Mouse (Mus musculus): ENCODE results near the gene Stk36.

Gene Stk36

DNA sequence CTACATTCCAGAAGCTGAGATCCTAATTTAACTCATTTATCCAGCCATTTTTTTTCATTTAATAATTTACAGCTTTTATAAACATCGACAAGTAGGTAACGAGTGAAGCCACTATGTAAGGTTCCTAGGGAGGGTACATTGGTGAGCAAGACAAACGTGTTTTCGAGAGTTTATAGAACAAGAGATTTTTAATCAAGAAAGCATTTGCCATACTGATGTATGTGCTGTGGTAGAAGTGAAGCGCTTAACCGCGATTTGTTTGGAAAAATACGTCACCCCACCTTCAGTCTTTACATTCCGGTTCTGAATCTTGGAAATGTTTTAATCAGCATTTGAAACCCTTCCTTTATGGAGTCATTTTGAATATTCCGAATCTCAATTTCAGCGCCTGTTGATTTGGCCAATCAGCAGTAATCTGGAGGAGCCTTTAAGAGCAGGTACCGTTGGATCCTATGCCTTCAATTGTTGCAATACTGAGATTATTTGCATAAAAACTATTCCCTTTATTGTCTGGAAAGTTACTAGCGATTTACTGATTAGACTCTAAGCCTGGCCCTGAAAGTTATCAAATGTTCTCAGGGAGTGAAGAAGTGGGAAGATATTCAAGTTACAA lies 61.1 kb downstream of the Stk36 start:
- in situ Hi-C loops (cut with MboI; ENCODE audit: low pct_unique_long_range_greater_than_20kb in 1 of 2, low sequenced_read_pairs in 2 of 2, unreplicated experiment in 1 of 2), result no loop called here

DNA sequence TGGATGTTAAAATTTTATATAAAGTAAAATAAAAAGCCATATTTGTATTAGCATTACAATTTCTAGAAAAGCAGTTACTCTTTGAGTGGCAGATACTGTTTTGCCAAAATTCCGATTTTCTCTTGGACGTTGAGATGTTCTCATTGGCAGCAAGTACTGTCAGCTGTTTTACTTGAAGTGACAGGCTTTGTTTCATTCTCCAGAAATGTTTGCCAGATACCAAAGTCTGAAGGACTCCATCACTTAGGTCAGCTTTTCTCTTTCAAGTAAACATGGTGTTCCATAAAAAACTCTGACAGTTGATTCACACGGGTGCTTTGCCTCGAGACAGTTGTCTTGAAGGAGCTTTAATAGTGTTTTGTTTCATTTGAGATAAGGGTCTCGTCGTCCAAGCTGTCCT lies 63.9 kb downstream of the Stk36 start:
- in situ Hi-C loops (cut with MboI; ENCODE audit: low pct_unique_long_range_greater_than_20kb in 1 of 2, low sequenced_read_pairs in 2 of 2, unreplicated experiment in 1 of 2), result no loop called here

DNA sequence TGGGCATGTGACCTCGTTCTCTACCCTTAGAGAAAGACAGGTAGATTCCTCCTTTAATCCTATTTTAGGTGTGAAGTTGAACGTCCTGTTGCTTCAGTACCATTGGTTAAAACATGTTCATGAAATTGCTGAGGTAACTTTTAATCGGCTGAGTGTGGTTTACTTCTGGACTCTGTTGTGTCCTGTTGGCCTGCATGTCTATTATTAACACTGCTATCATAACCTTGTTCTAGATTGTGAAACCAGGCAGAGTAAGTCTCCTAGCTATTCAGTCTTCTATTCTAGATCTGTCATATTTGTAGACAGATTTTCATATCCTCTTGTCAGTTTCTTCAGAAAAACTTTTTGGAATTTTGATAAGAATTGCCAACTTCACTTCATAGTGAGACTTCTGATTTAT lies 67.1 kb downstream of the Stk36 start:
- in situ Hi-C loops (cut with MboI; ENCODE audit: low pct_unique_long_range_greater_than_20kb in 1 of 2, low sequenced_read_pairs in 2 of 2, unreplicated experiment in 1 of 2), result no loop called here

DNA sequence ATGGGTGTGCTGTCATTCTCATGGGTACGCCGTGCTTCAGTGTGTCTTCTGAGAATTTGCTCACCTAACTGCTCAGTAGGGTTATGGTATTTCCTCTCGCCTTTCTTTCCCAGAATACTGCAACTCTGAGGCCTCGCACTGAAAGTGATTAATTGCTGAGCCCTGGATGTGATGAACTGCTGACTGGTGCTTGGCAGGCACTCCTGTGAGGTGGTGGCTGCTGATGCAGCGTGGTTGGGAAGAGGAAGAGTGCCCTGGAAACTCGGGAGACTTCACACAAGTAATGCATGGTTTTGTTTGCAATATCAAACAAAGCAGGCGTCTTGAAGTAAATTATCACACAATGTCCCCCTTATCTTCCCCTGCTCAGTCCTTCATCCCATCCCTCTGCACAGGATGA lies 71.5 kb downstream of the Stk36 start:
- in situ Hi-C loops (cut with MboI; ENCODE audit: low pct_unique_long_range_greater_than_20kb in 1 of 2, low sequenced_read_pairs in 2 of 2, unreplicated experiment in 1 of 2), result no loop called here

DNA sequence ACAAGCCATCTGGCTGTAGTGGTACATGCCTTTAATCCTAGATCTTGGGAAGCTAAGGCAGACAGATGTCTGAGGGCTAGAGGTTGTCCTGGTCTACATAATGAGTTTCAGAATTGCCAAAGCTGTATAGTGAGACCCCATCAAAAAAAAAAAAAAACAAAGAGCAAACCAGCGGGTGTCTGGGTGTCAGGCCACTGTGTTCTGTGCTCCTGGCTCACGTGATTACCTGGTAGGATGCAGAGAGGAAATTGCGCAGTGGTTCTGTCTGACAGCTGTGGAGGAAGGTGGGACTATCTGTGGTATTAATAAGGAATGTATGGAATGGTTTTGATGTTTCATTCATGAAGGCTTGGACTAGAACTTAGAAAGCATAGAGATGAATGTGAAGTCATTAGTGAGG lies 75.6 kb downstream of the Stk36 start:
- in situ Hi-C loops (cut with MboI; ENCODE audit: low pct_unique_long_range_greater_than_20kb in 1 of 2, low sequenced_read_pairs in 2 of 2, unreplicated experiment in 1 of 2), result no loop called here

DNA sequence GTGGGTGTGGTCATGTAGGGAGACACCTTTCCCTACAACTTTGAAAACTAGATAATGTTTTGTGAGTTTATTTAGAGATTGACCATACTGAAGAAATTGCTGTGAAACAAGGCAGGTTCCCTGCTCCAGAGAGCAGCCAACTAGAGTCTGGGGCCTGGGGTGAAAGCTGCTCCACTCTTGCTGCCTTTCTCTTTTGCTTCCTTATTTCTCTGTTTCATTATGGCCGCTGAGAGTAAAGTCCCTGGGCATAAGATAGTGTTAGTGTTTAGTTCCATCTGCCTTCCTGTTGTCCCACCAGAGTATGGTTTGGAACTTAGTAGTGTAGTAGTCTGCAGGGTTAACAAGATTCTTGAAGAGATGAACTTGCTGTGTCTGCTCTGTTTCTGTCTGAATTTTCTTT lies 76.6 kb downstream of the Stk36 start:
- in situ Hi-C loops (cut with MboI; ENCODE audit: low pct_unique_long_range_greater_than_20kb in 1 of 2, low sequenced_read_pairs in 2 of 2, unreplicated experiment in 1 of 2), result no loop called here
